Mouse (Mus musculus) G1E (cell line): ENCODE measurements around the gene Mtmr10. TPM values are rescaled to one million over a fixed set of nuclear protein-coding genes. Genes with fewer than 3 reads are reported as not detected.
A peak's percentile ranks its signal among the peaks of the same experiment; 100 is the strongest.

Experiments
- ATAC-seq: 2 replicates; pipeline ENCODE4 v1.8.0; 2016; ENCODE audit warnings: mild to moderate bottlenecking; ENCODE audit not compliant: insufficient number of reproducible peaks, poor library complexity, low FRiP score, severe bottlenecking; ENCODE audit errors: extremely low read depth
- DNase-seq: peaks from one replicate; pipeline ENCODE4 v3.0.0; 2012; ENCODE audit warnings: low spot score
- H3K27me3 ChIP-seq: 2 replicates; pipeline ENCODE4 v1.6.1; 2012; ENCODE audit warnings: mild to moderate bottlenecking, low read length, inconsistent platforms; ENCODE audit not compliant: insufficient read depth
- H3K36me3 ChIP-seq: replicated peaks from 2 replicates; pipeline ENCODE3; 2012; ENCODE audit warnings: mild to moderate bottlenecking, inconsistent platforms
- H3K4me1 ChIP-seq: 2 replicates; pipeline ENCODE4 v1.6.1; 2012; ENCODE audit warnings: low read depth, low read length, inconsistent platforms, mixed read lengths; ENCODE audit not compliant: insufficient read depth
- H3K4me3 ChIP-seq: 2 replicates; pipeline ENCODE4 v1.5.1; 2012; ENCODE audit warnings: low read depth, mild to moderate bottlenecking, inconsistent platforms, low read length, moderate library complexity, mixed read lengths
- H3K9me3 ChIP-seq: replicated peaks from 2 replicates; pipeline ENCODE4 v1.6.1; 2012; ENCODE audit warnings: inconsistent platforms
- CTCF ChIP-seq: IDR thresholded peaks from 2 replicates; pipeline ENCODE4 v1.5.1; 2012; ENCODE audit warnings: low read depth, low read length, inconsistent platforms, mixed read lengths
- GATA1 ChIP-seq: IDR thresholded peaks from 2 replicates; pipeline ENCODE4 v1.6.1; 2012; ENCODE audit warnings: borderline replicate concordance, low read length, inconsistent platforms, mixed read lengths
- GATA2 ChIP-seq: IDR thresholded peaks from 2 replicates; pipeline ENCODE4 v1.6.1; 2012; ENCODE audit warnings: low read depth, low read length, inconsistent platforms, borderline replicate concordance
- POLR2AphosphoS5 ChIP-seq: IDR thresholded peaks from 2 replicates; pipeline ENCODE4 v1.6.1; 2012; ENCODE audit warnings: low read depth, low read length, inconsistent platforms; ENCODE audit not compliant: insufficient replicate concordance
- TAL1 ChIP-seq: conservative IDR thresholded peaks from 2 replicates; pipeline ENCODE4 v1.6.1; 2012; ENCODE audit warnings: low read depth, low read length, inconsistent platforms, mixed read lengths
- polyA plus RNA-seq: library from polyadenylated mRNA; stranded (reverse); fragments of >175 nt; gene quantifications from 2 replicates; pipeline ENCODE4 v1.2.3, GENCODE M21; 2012
- total RNA-seq, 2 experiments: library from RNA; stranded (forward) in 1 of 2; stranded (reverse) in 1 of 2; fragments of 200-1000 nt in 1 of 2; fragments of >200 nt in 1 of 2; fragmentation: Nextera tagmentation in 1 of 2; gene quantifications; 2 replicates each; pipeline ENCODE4 v1.2.3; 2014 to 2017

The Mtmr10 gene
- total and polyA plus RNA-seq, 3 experiments = 2.9 to 18.1 (median 8.5) TPM

- Histone ChIP-seq H3K4me3 (peak overlapping the region; percentile 76), H3K36me3 (peaks cover 74% of the 10 kb centered on the region), H3K9me3 (no peaks in the 10 kb centered on the region), H3K27me3 (no peaks in the 10 kb centered on the region), H3K4me1 (peaks cover 18% of the 10 kb centered on the region)
- TF ChIP-seq POLR2AphosphoS5 = no peak
- no peak for TF ChIP-seq GATA1
- no peak for TF ChIP-seq GATA2
- no peak for TF ChIP-seq CTCF
- no peak for TF ChIP-seq TAL1
- DNase-seq = no peak
- no peak for ATAC-seq
Observed at GRCm38 (mm10) chr7:64373147-64373829, 85.8 kb downstream of the Mtmr10 start.

- H3K4me1 ChIP-seq = peaks cover 18% of the 10 kb centered on the region
- no peaks in the 10 kb centered on the region for H3K27me3 ChIP-seq
- ATAC-seq (peak; percentile 96), DNase-seq (peak; percentile 77)
- TF ChIP-seq GATA2 (no peak), GATA1 (no peak), CTCF (no peak), TAL1 (no peak), POLR2AphosphoS5 (no peak)
- no peaks in the 10 kb centered on the region for H3K9me3 ChIP-seq
- peaks cover 74% of the 10 kb centered on the region for H3K36me3 ChIP-seq
- peak within 1 kb of the TSS; percentile 76 for H3K4me3 ChIP-seq
Observed at GRCm38 (mm10) chr7:64373830-64374562, 86.5 kb downstream of the Mtmr10 start, which contains the start of gene Fan1. Fan1 (minus strand) TSS chr7:64374095.

Other genes with a start within 250 kb of the Mtmr10 start
- not detected in 2 replicates for gene Trpm1, start 133.8 kb upstream of the Mtmr10 start, total RNA-seq (2014; fragmentation: Nextera tagmentation)
- gene Trpm1, start 133.8 kb upstream of the Mtmr10 start, total RNA-seq (2017) = 0.55 and 0.64 TPM in 2 replicates
- gene Trpm1, start 133.8 kb upstream of the Mtmr10 start, polyA plus RNA-seq = not detected in 2 replicates
- gene Fan1, start 86.4 kb downstream of the Mtmr10 start, total RNA-seq (2014; fragmentation: Nextera tagmentation) = 6.2 and 8.1 TPM in 2 replicates
- 7.1 and 9.0 TPM in 2 replicates for gene Fan1, start 86.4 kb downstream of the Mtmr10 start, total RNA-seq (2017)
- gene Fan1, start 86.4 kb downstream of the Mtmr10 start, polyA plus RNA-seq = 1.5 and 1.8 TPM in 2 replicates
- gene Mphosph10, start 104.6 kb downstream of the Mtmr10 start, total RNA-seq (2014; fragmentation: Nextera tagmentation) = 135 and 150 TPM in 2 replicates
- gene Mphosph10, start 104.6 kb downstream of the Mtmr10 start, total RNA-seq (2017) = 85.4 and 104 TPM in 2 replicates
- 7.3 and 9.4 TPM in 2 replicates for gene Mphosph10, start 104.6 kb downstream of the Mtmr10 start, polyA plus RNA-seq
- gene Mcee, start 105.0 kb downstream of the Mtmr10 start, total RNA-seq (2014; fragmentation: Nextera tagmentation) = 35.1 and 39.3 TPM in 2 replicates
- gene Mcee, start 105.0 kb downstream of the Mtmr10 start, total RNA-seq (2017) = 72.8 and 75.4 TPM in 2 replicates
- 1.6 and 2.8 TPM in 2 replicates for gene Mcee, start 105.0 kb downstream of the Mtmr10 start, polyA plus RNA-seq
- gene Apba2, start 214.1 kb downstream of the Mtmr10 start, total RNA-seq (2014; fragmentation: Nextera tagmentation) = not detected in 2 replicates
- gene Apba2, start 214.1 kb downstream of the Mtmr10 start, total RNA-seq (2017) = 0.11 TPM in 1 of 2 replicates, not detected in the other
- gene Apba2, start 214.1 kb downstream of the Mtmr10 start, polyA plus RNA-seq = not detected in 2 replicates